ENCODE assay signal across 11 mouse cellular contexts in the genomic region with DNA sequence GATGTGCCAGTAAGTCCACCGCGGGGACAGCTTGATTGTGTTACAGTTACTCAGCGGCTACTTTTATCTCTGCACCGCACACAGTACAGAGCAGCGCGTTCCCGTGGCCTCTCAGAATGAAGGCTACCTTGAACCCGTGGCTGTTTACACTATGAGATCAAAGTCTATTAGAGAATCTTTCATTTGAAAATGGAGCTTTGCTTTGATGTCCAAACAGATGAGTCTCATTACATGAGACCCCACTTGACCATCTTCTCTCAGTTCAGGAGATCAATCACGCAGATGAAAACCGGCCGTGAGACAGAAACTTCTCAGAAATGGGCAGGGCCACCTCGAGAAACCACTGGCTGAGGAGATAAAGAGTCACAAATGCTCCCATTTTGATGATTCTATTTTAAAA. TPM values are rescaled to one million over a fixed set of nuclear protein-coding genes. Genes with fewer than 3 reads are reported as not detected.
DNase-seq lines count a peak whose midpoint lies in the region; ATAC-seq and TF ChIP-seq lines count a peak whose summit lies in the region.
"Had no signal": no experiment of that assay in that cellular context is flagged by ENCODE, and none has a peak within 500 bp of the region (broad histone marks: within the 10 kb centered on the region; RNA-seq: fewer than 3 reads in every experiment).

No protein-coding gene starts in this region.

- WGBS in heart, postnatal 0 days = 25% methylated on average over 12 of the region's 12 CpGs
- 31% methylated on average over 12 of the region's 12 CpGs for WGBS in embryonic facial prominence, embryonic 13.5 days
- 12% methylated on average over 12 of the region's 12 CpGs for WGBS in liver, embryonic 13.5 days (ENCODE audit: insufficient replicate concordance)

- no peak for TF ChIP-seq EP300 in heart, postnatal 0 days (IDR thresholded peaks at IDR 0.05; ENCODE audit: low read depth)

- peak overlapping the region; percentile 49 for H3K4me3 ChIP-seq in heart, postnatal 0 days (ENCODE audit: low read depth, low read length)
- H3K4me3 ChIP-seq in embryonic facial prominence, embryonic 13.5 days = peak overlapping the region; percentile 17; the same call in 1 of the 2 replicates
- peak overlapping the region; percentile 43 for H3K4me3 ChIP-seq in liver, embryonic 13.5 days (replicated peaks)

- no peak overlapping the region for H3K9ac ChIP-seq in heart, postnatal 0 days (replicated peaks; ENCODE audit: low read depth, low read length)
- H3K9ac ChIP-seq in embryonic facial prominence, embryonic 13.5 days = no peak overlapping the region
- H3K9ac ChIP-seq in liver, embryonic 13.5 days = 0 out of 2 replicates have a peak overlapping the region, but pooled peaks have one; percentile 41

- no peaks in the 10 kb centered on the region for H3K9me3 ChIP-seq in heart, postnatal 0 days (replicated peaks; ENCODE audit: control insufficient read depth, low read length)
- H3K9me3 ChIP-seq in embryonic facial prominence, embryonic 13.5 days = no peaks in the 10 kb centered on the region
- no peaks in the 10 kb centered on the region for H3K9me3 ChIP-seq in liver, embryonic 13.5 days (replicated peaks)

- DNase-seq in heart, postnatal 0 days (ENCODE audit: low spot score) = no peak
- DNase-seq in heart, adult 9 months (ENCODE audit: low spot score in 2 of 2) = no peak
- DNase-seq in adrenal gland, postnatal 14 days = peak; percentile 25
- DNase-seq in liver, embryonic 13.5 days = peak; percentile 61
- DNase-seq in frontal cortex, adult 2 months (ENCODE audit: extremely low spot score in 1 of 2, low spot score in 1 of 2) = no peak
- no peak for DNase-seq in cerebellum, postnatal 10 days
- no peak for DNase-seq in frontal cortex, postnatal 14 days (ENCODE audit: low spot score in 2 of 2)

- ATAC-seq in heart, postnatal 0 days (ENCODE audit: insufficient read depth, low read depth) = no peak
- ATAC-seq in embryonic facial prominence, embryonic 13.5 days (ENCODE audit: insufficient number of reproducible peaks, insufficient read depth, low FRiP score, low TSS enrichment, low read depth) = no peak
- ATAC-seq in liver, embryonic 13.5 days (ENCODE audit: low read depth) = peak; percentile 90

- no peaks in the 10 kb centered on the region for H3K27me3 ChIP-seq in heart, postnatal 0 days (ENCODE audit: control insufficient read depth, insufficient read depth, low read length)
- H3K27me3 ChIP-seq in embryonic facial prominence, embryonic 13.5 days = no peaks in the 10 kb centered on the region
- H3K27me3 ChIP-seq in liver, embryonic 13.5 days = no peaks in the 10 kb centered on the region

- H3K4me2 ChIP-seq in heart, postnatal 0 days (ENCODE audit: low read depth, low read length) = peak overlapping the region; percentile 85
- H3K4me2 ChIP-seq in embryonic facial prominence, embryonic 13.5 days = peak overlapping the region; percentile 74
- H3K4me2 ChIP-seq in liver, embryonic 13.5 days = peak overlapping the region; percentile 76

- H3K27ac ChIP-seq in heart, postnatal 0 days (ENCODE audit: low read depth) = no peak overlapping the region
- H3K27ac ChIP-seq in embryonic facial prominence, embryonic 13.5 days = no peak overlapping the region
- peak overlapping the region; percentile 81 for H3K27ac ChIP-seq in liver, embryonic 13.5 days

- H3K36me3 ChIP-seq in heart, postnatal 0 days (replicated peaks; ENCODE audit: control insufficient read depth, insufficient read depth, low read length) = no peaks in the 10 kb centered on the region
- no peaks in the 10 kb centered on the region for H3K36me3 ChIP-seq in embryonic facial prominence, embryonic 13.5 days
- no peaks in the 10 kb centered on the region for H3K36me3 ChIP-seq in liver, embryonic 13.5 days

- H3K4me1 ChIP-seq in heart, postnatal 0 days (ENCODE audit: control insufficient read depth, insufficient read depth) = no peaks in the 10 kb centered on the region
- H3K4me1 ChIP-seq in embryonic facial prominence, embryonic 13.5 days = no peaks in the 10 kb centered on the region; the same call in 1 of the 2 replicates
- peaks cover 32% of the 10 kb centered on the region for H3K4me1 ChIP-seq in liver, embryonic 13.5 days (replicated peaks)

- no peak for TF ChIP-seq CTCF in heart, postnatal 0 days (IDR thresholded peaks at IDR 0.05; ENCODE audit: low read depth)

RNA-seq across cellular contexts. Expression of a gene that starts 23.8 kb away (rescaled TPM):
- not detected in 2 replicates for total RNA-seq in heart, postnatal 0 days (2014; rRNA removed; ENCODE audit: low replicate concordance)
- not detected in 2 replicates for polyA plus RNA-seq in heart, postnatal 0 days (2015; fragmentation: Nextera tagmentation; extraction: Ambion mirVana)
- total RNA-seq in adrenal gland, postnatal 14 days (2021) = not detected in 2 replicates
- 0.14 TPM in 1 of 2 replicates, not detected in the other for polyA plus RNA-seq in embryonic facial prominence, embryonic 13.5 days (2015; fragmentation: Nextera tagmentation; extraction: Ambion mirVana)
- not detected in 2 replicates for polyA plus RNA-seq in liver, embryonic 13.5 days (2015; fragmentation: Nextera tagmentation; extraction: Ambion mirVana)
- polyA plus RNA-seq in frontal cortex, adult 2 months (2012; rRNA removed) = not detected in 2 replicates
- total RNA-seq: common myeloid progenitor, adult 5-6 weeks; layer of hippocampus, adult 18-20 months; monocyte, adult 5-6 weeks had no signal

Comparison
In these comparisons a context has a peak if more than half of its experiments do, and no peak if none do; other contexts are left out.
1. DNase-seq: peak in adrenal gland, postnatal 14 days (single experiment) and liver, embryonic 13.5 days (single experiment); none in heart, postnatal 0 days (single experiment), heart, adult 9 months (0 of 2), frontal cortex, adult 2 months (0 of 2), cerebellum, postnatal 10 days (0 of 2) and frontal cortex, postnatal 14 days (0 of 2).
2. Peak in every context shown above with its lines, with median percentiles within 50 percentile points of each other: H3K4me2 ChIP-seq and H3K4me3 ChIP-seq.